Mouse (Mus musculus) lung, embryonic 16.5 days (tissue): ENCODE measurements at regions not wholly inside any gene's neighbourhood (a gene's known extent, or its start where the extent isn't known, plus 50 kb on each side); places are given as distances from the start of the nearest gene placed in this dataset.
"Not testable (repeated sequence)": the region's sequence is repeated elsewhere in the genome, so short reads cannot be mapped to it uniquely, and the experiment has no call there.

Experiments used
- ATAC-seq: fragments of 200-750 bp; cut with Nextera tagmentation; 2 replicates; pipeline ENCODE4 v1.8.0; 2017; ENCODE audit warnings: low read depth, mild to moderate bottlenecking, moderate library complexity
- H3K27ac ChIP-seq: fragments of 300-500 bp; sonication (generic); 2 replicates; pipeline ENCODE4 v1.5.1; 2014; ENCODE audit warnings: mild to moderate bottlenecking, control low read depth, low read length
- H3K27me3 ChIP-seq: fragments of 300-500 bp; sonication (generic); 2 replicates; pipeline ENCODE4 v1.6.1; 2014; ENCODE audit warnings: low read depth, low read length, mixed read lengths; ENCODE audit not compliant: control insufficient read depth, insufficient read depth
- H3K36me3 ChIP-seq: fragments of 300-500 bp; sonication (generic); 2 replicates; pipeline ENCODE4 v1.6.1; 2014; ENCODE audit warnings: low read length; ENCODE audit not compliant: control insufficient read depth, insufficient read depth
- H3K4me1 ChIP-seq: fragments of 300-500 bp; sonication (generic); replicated peaks from 2 replicates; pipeline ENCODE4 v1.6.1; 2014; ENCODE audit warnings: low read length, mixed read lengths; ENCODE audit not compliant: control insufficient read depth, insufficient read depth
- H3K4me2 ChIP-seq: fragments of 300-500 bp; sonication (generic); 2 replicates; pipeline ENCODE4 v1.6.1; 2014; ENCODE audit warnings: low read depth, low read length, control low read depth
- H3K4me3 ChIP-seq: fragments of 300-500 bp; sonication (generic); 2 replicates; pipeline ENCODE4 v1.5.1; 2014; ENCODE audit warnings: mild to moderate bottlenecking, low read length, control low read depth
- H3K9ac ChIP-seq: fragments of 300-500 bp; sonication (generic); 2 replicates; pipeline ENCODE4 v1.6.1; 2014; ENCODE audit warnings: low read length, control low read depth
- H3K9me3 ChIP-seq: fragments of 300-500 bp; sonication (generic); 2 replicates; pipeline ENCODE4 v1.6.1; 2016; ENCODE audit warnings: low read length; ENCODE audit not compliant: control insufficient read depth
- WGBS: fragments of 180-500 bp; shearing (Covaris S2); extraction: QIAGEN DNeasy Blood & Tissue Kit; methylation state at CpG from one replicate; pipeline ENCODE4 v1.1.7; 2014; 5-methylcytosine and 5-hydroxymethylcytosine counted together

DNA sequence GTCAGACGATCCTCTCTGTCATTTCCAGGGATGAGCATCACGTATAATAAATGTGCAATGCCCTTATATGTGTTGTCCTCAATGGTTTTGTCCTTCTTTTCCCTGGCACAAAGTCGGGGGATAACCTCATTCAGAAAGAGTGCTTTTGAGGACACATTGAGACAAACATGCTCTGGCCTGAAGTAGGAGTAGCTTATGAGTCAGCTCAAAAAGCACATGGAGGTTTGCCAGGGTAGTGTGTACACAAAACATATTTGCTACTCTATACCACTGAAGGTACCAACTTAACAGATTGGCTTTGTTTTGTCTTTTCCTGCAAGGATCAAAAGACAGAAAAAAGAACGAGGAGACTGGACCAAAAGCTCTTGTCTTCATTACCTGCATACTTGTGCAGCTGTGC is 682.1 kb upstream of the Grid2 start:
- H3K4me3 ChIP-seq: no peak overlapping the region
- H3K36me3 ChIP-seq: no peaks in the 10 kb centered on the region
- no peak overlapping the region for H3K4me2 ChIP-seq
- no peak for ATAC-seq
- H3K9me3 ChIP-seq: no peaks in the 10 kb centered on the region
- H3K9ac ChIP-seq: no peak overlapping the region
- no peak overlapping the region for H3K27ac ChIP-seq
- WGBS: 56% methylated on average over 4 of the region's 4 CpGs
- no peaks in the 10 kb centered on the region for H3K27me3 ChIP-seq
- H3K4me1 ChIP-seq: no peaks in the 10 kb centered on the region

GRCm38 (mm10) chr6:62576200-62576599 is 679.5 kb upstream of the Grid2 start:
- no peak overlapping the region for H3K27ac ChIP-seq
- ATAC-seq: no peak
- no peaks in the 10 kb centered on the region for H3K36me3 ChIP-seq
- no peak overlapping the region for H3K9ac ChIP-seq
- H3K9me3 ChIP-seq: no peaks in the 10 kb centered on the region
- 23% methylated on average over 5 of the region's 5 CpGs for WGBS
- no peaks in the 10 kb centered on the region for H3K27me3 ChIP-seq
- H3K4me2 ChIP-seq: no peak overlapping the region
- H3K4me3 ChIP-seq: no peak overlapping the region
- H3K4me1 ChIP-seq: no peaks in the 10 kb centered on the region

- Histone ChIP-seq H3K4me3 (no peak overlapping the region), H3K4me2 (no peak overlapping the region), H3K9ac (no peak overlapping the region), H3K4me1 (no peaks in the 10 kb centered on the region), H3K9me3 (no peaks in the 10 kb centered on the region), H3K36me3 (no peaks in the 10 kb centered on the region), H3K27ac (no peak overlapping the region), H3K27me3 (no peaks in the 10 kb centered on the region)
- peak; percentile 87 for ATAC-seq
These were observed 635.1 kb upstream of the Grid2 start for GRCm38 (mm10) chr6:62620543-62620942.

GRCm38 (mm10) chr6:62668123-62668522 is 587.6 kb upstream of the Grid2 start:
- not testable (repeated sequence) for H3K4me2 ChIP-seq, H3K9me3 ChIP-seq, H3K27ac ChIP-seq, H3K4me3 ChIP-seq, H3K36me3 ChIP-seq, ATAC-seq, H3K27me3 ChIP-seq, H3K4me1 ChIP-seq, H3K9ac ChIP-seq
- WGBS: 79% methylated on average over 5 of the region's 5 CpGs

GRCm38 (mm10) chr6:62718389-62718788 is 537.3 kb upstream of the Grid2 start:
- Histone ChIP-seq H3K4me1 (no peaks in the 10 kb centered on the region), H3K9me3 (no peaks in the 10 kb centered on the region), H3K4me2 (no peak overlapping the region), H3K36me3 (no peaks in the 10 kb centered on the region), H3K4me3 (no peak overlapping the region), H3K27me3 (no peaks in the 10 kb centered on the region), H3K9ac (no peak overlapping the region), H3K27ac (no peak overlapping the region)
- ATAC-seq: no peak
- 61% methylated on average over 6 of the region's 6 CpGs for WGBS

GRCm38 (mm10) chr6:62719541-62720155 is 536.0 kb upstream of the Grid2 start:
- ATAC-seq: peak; percentile 67
- Histone ChIP-seq H3K4me2 (no peak overlapping the region), H3K36me3 (no peaks in the 10 kb centered on the region), H3K27me3 (no peaks in the 10 kb centered on the region), H3K4me1 (no peaks in the 10 kb centered on the region), H3K4me3 (no peak overlapping the region), H3K27ac (no peak overlapping the region), H3K9me3 (no peaks in the 10 kb centered on the region), H3K9ac (no peak overlapping the region)
- 33% methylated on average over 5 of the region's 5 CpGs for WGBS
